Mouse (Mus musculus) left cerebral cortex, postnatal 14 days (tissue): ENCODE data around the gene Slc16a5. TPM values are rescaled to one million over a fixed set of nuclear protein-coding genes. Genes with fewer than 3 reads are reported as not detected.

Source experiments
- DNase-seq, 2 experiments: peaks; one replicate each; pipeline ENCODE4 v3.0.0; 2021 to 2022; ENCODE audit warnings: low spot score in 2 of 2, mixed read lengths in 1 of 2
- intact Hi-C: fragments of 180-260 bp; cut with DNase I; formaldehyde crosslinking; loops from one replicate; pipeline ENCODE4 v1.15.1; 2025
- microRNA-seq, 2 experiments: library from miRNA; unstranded; fragments of <30 nt; microRNA quantifications; one replicate each; pipeline ENCODE4 v1.2.0; 2022
- total RNA-seq, 2 experiments: library from RNA; stranded (reverse); gene quantifications; 2 replicates each; pipeline ENCODE4 v1.2.3; 2021

Slc16a5 gene
- total RNA-seq, 2 experiments from 2014 or later, result 0.15 TPM; not detected in 1

- DNase-seq, result no peak
- intact Hi-C loops, result no loop called here
Measured at GRCm38 (mm10) chr11:115509773-115510506, 47.7 kb downstream of the Slc16a5 start.

DNA sequence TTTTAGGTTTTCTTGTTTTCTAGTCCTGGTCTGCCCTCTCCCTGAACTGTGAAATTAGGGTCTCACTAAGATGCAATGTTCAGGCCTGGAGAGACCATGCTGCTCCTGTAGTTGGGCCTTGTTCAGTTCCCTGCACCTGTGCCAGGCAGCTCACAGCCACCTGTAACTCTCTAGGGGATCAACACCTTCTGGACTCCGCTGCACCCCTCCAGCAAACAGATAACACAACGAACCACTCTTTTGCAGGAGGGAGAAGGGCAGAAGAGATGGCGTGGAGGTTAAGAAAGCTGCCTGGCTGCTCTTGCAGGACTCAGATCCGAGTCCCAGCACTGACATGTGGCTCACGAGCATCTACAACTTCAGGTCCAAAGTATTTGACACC is 48.2 kb downstream of the Slc16a5 start:
- intact Hi-C loops, result no loop called here
- DNase-seq, result no peak

DNA sequence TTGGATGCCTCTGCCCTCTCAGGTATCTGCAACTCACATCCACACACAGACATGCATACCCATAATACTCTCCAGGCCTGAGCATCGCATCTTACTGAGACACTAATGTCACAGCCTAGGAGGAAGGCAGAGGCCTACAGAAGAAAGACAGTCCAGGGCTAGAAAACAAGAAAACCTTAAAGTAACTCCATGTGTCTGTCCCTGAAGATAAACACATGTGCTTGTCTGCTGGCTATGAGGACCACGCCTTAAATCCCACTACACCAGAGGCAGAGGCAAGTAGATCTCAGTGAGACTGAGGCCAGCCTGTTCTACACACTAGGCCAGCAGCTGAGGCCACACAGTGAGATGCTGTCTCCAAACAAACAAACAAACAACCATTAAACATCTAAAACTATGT is 48.8 kb downstream of the Slc16a5 start:
- no peak for DNase-seq
- intact Hi-C loops, result no loop called here

GRCm38 (mm10) chr11:115512004-115512403 is 49.7 kb downstream of the Slc16a5 start:
- no peak for DNase-seq
- intact Hi-C loops, result no loop called here

GRCm38 (mm10) chr11:115512407-115513183 is 50.3 kb downstream of the Slc16a5 start:
- no peak for DNase-seq
- intact Hi-C loops, result no loop called here

- intact Hi-C loops, result no loop called here
- peak; percentile 62 to 63 for DNase-seq
Measured at GRCm38 (mm10) chr11:115513271-115514237, 51.3 kb downstream of the Slc16a5 start.

DNA sequence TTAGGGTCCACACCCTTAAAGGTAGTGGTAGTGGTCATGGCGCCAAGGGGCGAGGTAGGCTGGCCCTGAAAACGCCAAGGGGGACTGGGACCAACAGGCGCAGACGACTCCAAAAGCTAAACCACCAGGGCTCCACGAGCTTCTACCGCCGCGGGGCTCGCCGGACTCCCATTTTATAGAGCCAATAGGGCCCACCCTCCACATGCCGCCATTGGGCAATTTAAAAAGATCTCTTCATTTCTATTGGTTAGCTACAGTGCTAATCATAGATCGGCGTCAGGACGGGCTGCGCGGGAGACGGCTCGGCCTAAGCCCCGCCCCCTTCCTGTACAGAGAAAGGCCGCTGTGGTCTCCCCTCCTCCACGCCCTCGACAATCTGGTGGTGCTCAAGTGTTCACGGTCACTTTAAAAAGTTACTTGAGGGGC is 52.0 kb downstream of the Slc16a5 start, which contains the start of gene Jpt1:
Gene Jpt1 (minus strand): TSS at position 150 of the 426 bp plus-strand sequence.
- intact Hi-C loops, result no loop called here
- DNase-seq, result peak; percentile 96 to 99

DNA sequence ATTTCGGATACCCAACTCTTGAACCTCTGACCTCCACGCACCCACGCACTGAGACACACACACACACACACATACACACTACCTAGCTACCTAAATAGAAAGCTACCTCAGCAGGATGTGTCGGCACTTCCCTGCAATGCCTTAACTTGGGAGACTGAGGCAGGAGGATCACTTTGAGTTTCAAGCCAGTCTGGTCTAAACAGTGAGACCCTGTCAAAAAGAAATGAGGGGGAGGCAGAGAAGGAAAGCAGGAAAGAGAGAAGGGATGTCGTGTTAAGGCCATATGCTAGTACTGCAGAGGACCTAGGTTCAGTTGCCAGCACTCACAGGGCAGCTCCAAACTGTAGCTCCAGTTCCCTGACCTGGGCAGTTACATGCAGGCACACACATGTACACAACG is 52.7 kb downstream of the Slc16a5 start:
- no peak for DNase-seq
- intact Hi-C loops, result no loop called here

DNA sequence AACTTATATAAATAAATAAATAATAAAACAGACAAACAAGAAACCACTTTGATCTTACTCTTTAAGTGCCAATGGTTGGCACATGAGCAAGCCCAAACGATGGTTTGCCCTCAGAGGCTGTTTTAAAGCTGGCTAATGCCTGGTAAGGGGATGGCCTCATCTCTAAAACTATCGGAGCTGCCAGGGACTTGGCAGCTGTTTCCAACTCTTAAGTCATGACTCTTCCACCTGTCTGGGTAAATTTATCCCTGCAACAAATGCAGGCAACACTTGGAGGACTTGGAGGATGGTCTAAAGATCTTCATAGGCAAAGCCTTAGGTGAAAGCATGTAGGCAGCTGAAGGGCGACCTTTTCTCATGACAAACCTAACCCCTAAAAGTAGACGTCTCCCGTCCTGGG is 54.7 kb downstream of the Slc16a5 start:
- no peak for DNase-seq
- intact Hi-C loops, result no loop called here

- no peak for DNase-seq
- intact Hi-C loops, result no loop called here
Measured at GRCm38 (mm10) chr11:115518693-115519092, 56.4 kb downstream of the Slc16a5 start.

DNA sequence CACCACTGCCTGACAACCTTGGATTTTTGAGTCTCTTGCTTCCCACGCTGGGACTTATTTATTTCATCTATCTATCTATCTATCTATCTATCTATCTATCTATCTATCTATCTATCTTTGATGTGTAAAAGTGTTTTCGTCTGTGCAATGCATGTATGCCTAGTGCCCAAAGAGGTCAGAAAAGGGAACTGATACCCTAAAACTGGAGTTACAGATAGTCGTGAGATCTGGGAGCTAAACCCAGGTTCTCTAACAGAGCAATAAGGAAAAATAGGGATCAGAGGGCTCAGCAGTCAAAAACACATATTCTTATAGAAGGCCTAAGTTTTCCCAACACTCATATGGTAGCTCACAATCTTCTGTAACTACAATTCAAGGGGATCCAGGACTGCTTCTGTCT is 57.3 kb downstream of the Slc16a5 start:
- DNase-seq, result no peak
- intact Hi-C loops, result no loop called here

GRCm38 (mm10) chr11:115520218-115520617 is 57.9 kb downstream of the Slc16a5 start:
- intact Hi-C loops, result no loop called here
- no peak for DNase-seq

DNA sequence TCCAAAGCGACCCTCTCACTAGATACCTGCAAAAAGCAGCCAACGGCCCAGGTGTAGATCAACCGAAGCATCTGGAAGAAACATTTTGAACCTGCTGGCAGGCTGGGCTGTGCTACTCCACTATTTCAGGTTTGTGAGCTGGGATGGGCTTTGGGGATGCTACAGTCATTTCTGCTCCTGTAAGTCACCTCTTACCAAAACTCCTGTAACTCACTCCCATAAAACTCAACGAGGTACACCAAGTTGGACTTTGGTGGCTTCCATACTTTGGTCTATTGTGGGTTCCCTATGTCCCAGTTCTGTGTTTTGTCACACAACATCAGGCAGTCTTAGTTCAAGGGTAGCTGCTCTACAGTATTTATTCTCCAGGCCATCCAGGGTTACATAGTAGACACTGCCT is 58.8 kb downstream of the Slc16a5 start:
- intact Hi-C loops, result no loop called here
- no peak for DNase-seq

GRCm38 (mm10) chr11:115522238-115522637 is 60.0 kb downstream of the Slc16a5 start:
- intact Hi-C loops, result no loop called here

GRCm38 (mm10) chr11:115522703-115523102 is 60.4 kb downstream of the Slc16a5 start:
- intact Hi-C loops, result no loop called here
- no peak for DNase-seq

More at GRCm38 (mm10) chr11:115522238-115522637, 60.0 kb downstream of the Slc16a5 start:
- no peak for DNase-seq

Small RNA genes lying within 50 kb of the gene (microRNA-seq; reads per million reads assigned to microRNA genes)
- 0.26 to 0.67 reads per million in 2 experiments for gene Mir3968

Other genes starting within 250 kb of the Slc16a5 start
- 10 to 100 TPM; 39.9 TPM for gene Grin2c, start 195.2 kb upstream of the Slc16a5 start, total RNA-seq
- 10 to 100 TPM; 19.6 to 20.8 TPM for gene Fdxr, start 185.4 kb upstream of the Slc16a5 start, total RNA-seq
- gene Fads6, start 164.8 kb upstream of the Slc16a5 start, total RNA-seq, result 1 to 10 TPM; 7.2 to 7.5 TPM
- gene Otop2, start 155.3 kb upstream of the Slc16a5 start, total RNA-seq, result under 1 TPM in 1 of 2 experiments, not detected in 1; 0.38 TPM
- gene Ush1g, start 140.4 kb upstream of the Slc16a5 start, total RNA-seq, result under 1 TPM; 0.33 to 0.44 TPM
- not detected for gene Otop3, start 127.7 kb upstream of the Slc16a5 start, total RNA-seq
- gene Hid1, start 94.7 kb upstream of the Slc16a5 start, total RNA-seq, result 100 to 1,000 TPM in 1 of 2 experiments, 10 to 100 TPM in 1; 98.7 to 101 TPM
- 10 to 100 TPM; 15.4 to 17.0 TPM for gene Cdr2l, start 80.6 kb upstream of the Slc16a5 start, total RNA-seq
- 100 to 1,000 TPM; 101 to 112 TPM for gene Mrpl58, start 58.7 kb upstream of the Slc16a5 start, total RNA-seq
- 100 to 1,000 TPM; 423 to 448 TPM for gene Atp5h, start 42.5 kb upstream of the Slc16a5 start, total RNA-seq
- 10 to 100 TPM; 65.5 to 66.2 TPM for gene Kctd2, start 42.3 kb upstream of the Slc16a5 start, total RNA-seq
- gene Trim80, start 21.9 kb upstream of the Slc16a5 start, total RNA-seq, result not detected
- gene Armc7, start 13.2 kb downstream of the Slc16a5 start, total RNA-seq, result 10 to 100 TPM in 1 of 2 experiments, 1 to 10 TPM in 1; 9.7 to 10.1 TPM
- 10 to 100 TPM; 75.9 TPM for gene Nt5c, start 29.4 kb downstream of the Slc16a5 start, total RNA-seq
- 100 to 1,000 TPM; 206 TPM for gene Jpt1, start 51.9 kb downstream of the Slc16a5 start, total RNA-seq
- gene Sumo2, start 73.8 kb downstream of the Slc16a5 start, total RNA-seq, result 100 to 1,000 TPM; 338 to 354 TPM
- gene Nup85, start 102.0 kb downstream of the Slc16a5 start, total RNA-seq, result 10 to 100 TPM; 39.6 to 47.4 TPM
- 10 to 100 TPM; 47.4 to 49.8 TPM for gene Mrps7, start 141.5 kb downstream of the Slc16a5 start, total RNA-seq
- 10 to 100 TPM; 68.3 to 75.5 TPM for gene Gga3, start 141.6 kb downstream of the Slc16a5 start, total RNA-seq
- 10 to 100 TPM; 14.8 to 17.4 TPM for gene Mif4gd, start 150.5 kb downstream of the Slc16a5 start, total RNA-seq
- gene Slc25a19, start 165.8 kb downstream of the Slc16a5 start, total RNA-seq, result 10 to 100 TPM; 55.1 to 58.1 TPM
- gene Grb2, start 246.1 kb downstream of the Slc16a5 start, total RNA-seq, result 100 to 1,000 TPM; 183 to 190 TPM